Mouse (Mus musculus) spleen, adult 2 months (tissue): ENCODE measurements at regions not wholly inside any gene's neighbourhood (a gene's known extent, or its start where the extent isn't known, plus 50 kb on each side); places are given as distances from the start of the nearest gene placed in this dataset.

Source experiments
- CTCF ChIP-seq: fragments of 200-500 bp; IDR thresholded peaks from 2 replicates; pipeline ENCODE4 v1.5.1; 2011; ENCODE audit warnings: mild to moderate bottlenecking, inconsistent platforms; ENCODE audit not compliant: insufficient read depth, insufficient read length, insufficient replicate concordance; ENCODE audit errors: extremely low read depth
- POLR2A ChIP-seq: fragments of 200-500 bp; IDR thresholded peaks from 2 replicates; pipeline ENCODE4 v1.6.1; 2011; ENCODE audit warnings: low read depth, low read length, inconsistent platforms

- no peak for TF ChIP-seq POLR2A
- no peak for TF ChIP-seq CTCF
Measured at GRCm38 (mm10) chr15:7005142-7005541, 85.3 kb upstream of the Lifr start.
